In the genomic region with DNA sequence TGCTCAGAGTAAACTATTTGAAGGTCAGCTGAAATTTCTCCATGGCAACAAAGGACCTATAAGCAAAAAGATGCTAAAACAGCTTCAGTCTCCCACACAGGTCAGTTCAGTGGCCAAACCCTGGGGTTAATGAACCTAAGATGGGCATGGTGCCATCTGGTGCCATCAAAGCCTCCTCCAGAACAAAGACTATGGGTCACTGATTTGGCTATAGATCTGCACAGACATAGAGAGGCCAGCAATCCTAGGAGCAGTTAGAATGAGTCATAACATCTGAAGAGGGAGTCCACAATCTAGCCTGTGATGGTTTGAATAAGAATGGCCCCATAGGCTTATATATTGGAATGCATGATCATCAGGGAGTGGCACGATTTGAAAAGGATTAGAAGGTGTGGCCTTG, we compare ENCODE assay signal across 17 mouse cellular contexts.
"Had no signal": no experiment of that assay in that cellular context is flagged by ENCODE, and none has a peak within 500 bp of the region (broad histone marks: within the 10 kb centered on the region; RNA-seq: fewer than 3 reads in every experiment).

No protein-coding gene starts in this region.

- H3K4me2 ChIP-seq: lung, embryonic 14.5 days; midbrain, embryonic 12.5 days; neural tube, embryonic 13.5 days; neural tube, embryonic 15.5 days had no signal

- H3K36me3 ChIP-seq: midbrain, embryonic 10.5 days; midbrain, embryonic 12.5 days; neural tube, embryonic 13.5 days; neural tube, embryonic 15.5 days had no signal

- DNase-seq: lung, embryonic 14.5 days; lung, postnatal 4 days; midbrain, embryonic 14.5 days; retina, postnatal 1 day; right cerebral cortex, adult 18-20 months; right cerebral cortex, postnatal 25 days; right cerebral cortex, postnatal 4 days; spleen, adult 18-20 months; thymus, adult 18-20 months; thymus, postnatal 14 days; thymus, postnatal 36 days had no signal

- H3K4me1 ChIP-seq: midbrain, embryonic 10.5 days; midbrain, embryonic 12.5 days had no signal

- H3K4me3 ChIP-seq: midbrain, embryonic 10.5 days; midbrain, embryonic 12.5 days; myocyte; neural tube, embryonic 13.5 days; neural tube, embryonic 15.5 days had no signal

- H3K27me3 ChIP-seq: midbrain, embryonic 12.5 days; neural tube, embryonic 13.5 days had no signal

- H3K9ac ChIP-seq: lung, embryonic 14.5 days; midbrain, embryonic 12.5 days; neural tube, embryonic 13.5 days; neural tube, embryonic 15.5 days had no signal

- ATAC-seq: midbrain, embryonic 16.5 days had no signal

- H3K27ac ChIP-seq: midbrain, embryonic 10.5 days; midbrain, embryonic 12.5 days; neural tube, embryonic 13.5 days; neural tube, embryonic 15.5 days had no signal

- H3K9me3 ChIP-seq: midbrain, embryonic 10.5 days; midbrain, embryonic 12.5 days; neural tube, embryonic 13.5 days; neural tube, embryonic 15.5 days had no signal
